Mouse (Mus musculus) ES-E14 (cell line): ENCODE measurements around the gene Icmt.

Experiments
- MAFK ChIP-seq: IDR thresholded peaks from 2 replicates; pipeline ENCODE4 v1.6.1; 2014; ENCODE audit warnings: mild to moderate bottlenecking, low read depth, low read length, inconsistent platforms; ENCODE audit not compliant: insufficient read depth
- ZNF384 ChIP-seq: IDR thresholded peaks from 2 replicates; pipeline ENCODE4 v1.6.1; 2012; ENCODE audit warnings: low read depth, low read length, inconsistent platforms

DNA sequence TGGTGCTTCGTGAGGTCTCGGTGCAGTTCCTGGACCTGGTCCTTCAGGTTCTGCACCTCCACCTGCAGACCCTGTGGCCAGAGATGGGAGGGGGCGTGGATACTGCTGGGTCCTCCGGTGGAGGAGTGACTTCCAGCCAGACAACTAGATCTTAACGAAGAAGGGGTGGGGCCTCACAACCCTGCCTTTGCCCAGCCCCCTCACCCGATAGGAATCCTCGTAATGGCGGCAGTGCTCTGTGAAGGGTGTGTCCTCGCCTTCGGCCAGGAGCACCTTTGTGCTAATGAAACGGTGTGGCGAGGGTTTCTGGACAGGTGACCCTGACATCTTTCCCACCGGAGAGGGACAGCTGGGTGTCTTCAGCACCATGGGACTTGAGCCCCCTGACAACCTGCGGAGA lies 15.2 kb downstream of the Icmt start:
- no peak for TF ChIP-seq ZNF384
- no peak for TF ChIP-seq MAFK
